Mouse (Mus musculus): ENCODE results near the gene Aco2. TPM values are rescaled to one million over a fixed set of nuclear protein-coding genes. Genes with fewer than 3 reads are reported as not detected.
A peak's percentile ranks its signal among the peaks of the same experiment; 100 is the strongest.

The Aco2 gene
- polyA plus RNA-seq, 2 experiments = 127 to 158 TPM

DNA sequence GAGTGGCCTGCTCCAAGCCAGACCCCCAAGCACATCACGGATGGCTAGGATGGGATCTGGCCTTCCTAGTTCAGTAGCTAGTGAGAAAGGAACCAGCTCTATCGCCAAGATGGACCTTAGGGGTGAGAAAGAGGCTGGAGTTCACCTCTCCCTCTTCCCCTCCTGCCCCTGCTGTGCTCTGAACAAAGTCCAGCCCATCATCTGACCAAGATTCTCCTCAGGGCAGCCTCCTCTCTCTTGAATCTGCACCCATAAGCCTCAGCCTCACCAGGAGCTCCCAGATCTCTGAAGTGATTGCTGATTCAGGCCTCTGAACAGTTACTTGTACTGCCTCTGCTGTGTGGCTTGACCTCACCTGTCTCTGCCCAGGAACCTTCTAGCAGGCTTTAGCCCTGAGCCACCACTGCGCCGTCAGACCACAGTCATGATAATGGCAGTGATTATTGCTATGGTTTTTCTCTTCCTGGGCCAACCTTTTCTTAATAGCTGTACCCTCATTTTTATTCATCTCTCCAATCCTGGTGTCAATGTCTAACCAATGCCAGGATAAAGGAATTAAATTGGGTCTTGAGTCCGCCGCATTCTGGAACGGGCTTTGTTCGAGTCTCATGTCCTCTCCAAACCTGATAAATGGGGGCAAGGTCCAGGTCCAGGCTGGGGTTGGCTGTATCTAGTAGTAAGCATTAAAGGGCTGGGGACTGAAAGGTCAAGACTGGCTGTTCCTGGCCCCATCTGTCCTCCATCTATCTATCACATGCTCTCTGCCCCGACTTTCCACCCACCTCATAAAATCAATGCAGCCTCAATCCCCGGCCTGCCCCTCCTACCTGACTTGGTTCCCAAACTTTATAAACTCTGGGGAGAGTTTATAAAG, 36.9 kb upstream of the Aco2 start:
- no peak for TF ChIP-seq POLR2A (IDR thresholded peaks at IDR 0.05; ENCODE audit: borderline replicate concordance, extremely low read depth, insufficient read depth, insufficient read length)
- Histone ChIP-seq H3K4me1 (ENCODE audit: control insufficient read depth, insufficient read depth, low read length) (peaks cover 20% of the 10 kb centered on the region), H3K4me3 (replicated peaks; ENCODE audit: low read length) (no peak overlapping the region), H3K9ac (ENCODE audit: low read depth, low read length, severe bottlenecking) (no peak overlapping the region; the same call in 1 of the 2 replicates), H3K27me3 (ENCODE audit: control insufficient read depth, insufficient read depth, low read length) (no peaks in the 10 kb centered on the region), H3K4me2 (replicated peaks; ENCODE audit: low read depth, low read length, severe bottlenecking) (peak overlapping the region; percentile 66), H3K36me3 (ENCODE audit: control insufficient read depth, insufficient read depth, low read length) (no peaks in the 10 kb centered on the region), H3K9me3 (ENCODE audit: control insufficient read depth, low read length) (no peaks in the 10 kb centered on the region), H3K27ac (replicated peaks; ENCODE audit: low read depth, low read length) (no peak overlapping the region)
- WGBS = 53% methylated on average over 10 of the region's 10 CpGs
- DNase-seq (ENCODE audit: low spot score) = no peak
- no peak for ATAC-seq (ENCODE audit: low FRiP score, low read depth)

DNA sequence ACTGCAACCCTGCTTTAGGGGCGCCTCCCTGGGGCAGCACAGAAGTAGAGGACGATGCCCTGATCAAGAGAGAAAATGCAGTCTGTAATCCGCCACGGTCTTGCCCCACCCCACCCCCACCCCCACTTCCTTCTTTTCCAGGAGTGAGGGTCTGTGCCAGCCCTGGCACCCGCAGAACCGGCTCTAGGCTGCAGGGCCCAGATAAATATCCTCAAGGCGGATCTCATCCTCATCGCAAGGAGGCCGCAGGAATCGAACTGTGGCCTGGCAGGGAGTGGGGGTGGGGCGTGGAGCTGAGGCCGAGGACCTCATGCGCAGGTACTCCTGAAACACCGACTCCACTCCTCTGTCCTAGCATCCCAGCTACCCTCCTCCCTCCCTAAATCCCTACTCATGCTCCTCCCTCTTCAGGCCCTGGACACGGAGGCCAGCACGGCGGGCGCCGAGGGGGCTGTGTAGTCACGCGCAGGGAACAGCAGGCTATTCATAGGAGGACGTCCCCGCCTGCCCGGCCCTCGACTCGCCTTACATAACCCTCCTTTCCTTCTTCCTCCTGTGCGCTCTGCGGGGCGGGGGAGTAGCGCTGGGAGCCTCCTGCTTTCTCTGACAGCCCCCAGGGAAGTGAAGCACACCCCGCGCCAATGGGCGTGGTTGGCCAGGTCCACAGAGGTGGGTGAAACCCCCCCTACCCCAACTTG, 35.8 kb upstream of the Aco2 start:
- ATAC-seq (ENCODE audit: low FRiP score, low read depth) = peak; percentile 83
- no peak for TF ChIP-seq POLR2A (IDR thresholded peaks at IDR 0.05; ENCODE audit: borderline replicate concordance, extremely low read depth, insufficient read depth, insufficient read length)
- no peaks in the 10 kb centered on the region for H3K27me3 ChIP-seq (ENCODE audit: control insufficient read depth, insufficient read depth, low read length)
- peak overlapping the region; percentile 49 for H3K9ac ChIP-seq (ENCODE audit: low read depth, low read length, severe bottlenecking)
- peak overlapping the region; percentile 66 for H3K4me2 ChIP-seq (replicated peaks; ENCODE audit: low read depth, low read length, severe bottlenecking)
- WGBS = 2% methylated on average over 32 of the region's 33 CpGs
- H3K36me3 ChIP-seq (ENCODE audit: control insufficient read depth, insufficient read depth, low read length) = no peaks in the 10 kb centered on the region
- peak overlapping the region; percentile 52; the same call in 1 of the 2 replicates for H3K27ac ChIP-seq (replicated peaks; ENCODE audit: low read depth, low read length)
- H3K9me3 ChIP-seq (ENCODE audit: control insufficient read depth, low read length) = no peaks in the 10 kb centered on the region
- peaks cover 20% of the 10 kb centered on the region for H3K4me1 ChIP-seq (ENCODE audit: control insufficient read depth, insufficient read depth, low read length)
- DNase-seq (ENCODE audit: low spot score) = peak; percentile 60
- peak overlapping the region; percentile 35 for H3K4me3 ChIP-seq (replicated peaks; ENCODE audit: low read length)

DNA sequence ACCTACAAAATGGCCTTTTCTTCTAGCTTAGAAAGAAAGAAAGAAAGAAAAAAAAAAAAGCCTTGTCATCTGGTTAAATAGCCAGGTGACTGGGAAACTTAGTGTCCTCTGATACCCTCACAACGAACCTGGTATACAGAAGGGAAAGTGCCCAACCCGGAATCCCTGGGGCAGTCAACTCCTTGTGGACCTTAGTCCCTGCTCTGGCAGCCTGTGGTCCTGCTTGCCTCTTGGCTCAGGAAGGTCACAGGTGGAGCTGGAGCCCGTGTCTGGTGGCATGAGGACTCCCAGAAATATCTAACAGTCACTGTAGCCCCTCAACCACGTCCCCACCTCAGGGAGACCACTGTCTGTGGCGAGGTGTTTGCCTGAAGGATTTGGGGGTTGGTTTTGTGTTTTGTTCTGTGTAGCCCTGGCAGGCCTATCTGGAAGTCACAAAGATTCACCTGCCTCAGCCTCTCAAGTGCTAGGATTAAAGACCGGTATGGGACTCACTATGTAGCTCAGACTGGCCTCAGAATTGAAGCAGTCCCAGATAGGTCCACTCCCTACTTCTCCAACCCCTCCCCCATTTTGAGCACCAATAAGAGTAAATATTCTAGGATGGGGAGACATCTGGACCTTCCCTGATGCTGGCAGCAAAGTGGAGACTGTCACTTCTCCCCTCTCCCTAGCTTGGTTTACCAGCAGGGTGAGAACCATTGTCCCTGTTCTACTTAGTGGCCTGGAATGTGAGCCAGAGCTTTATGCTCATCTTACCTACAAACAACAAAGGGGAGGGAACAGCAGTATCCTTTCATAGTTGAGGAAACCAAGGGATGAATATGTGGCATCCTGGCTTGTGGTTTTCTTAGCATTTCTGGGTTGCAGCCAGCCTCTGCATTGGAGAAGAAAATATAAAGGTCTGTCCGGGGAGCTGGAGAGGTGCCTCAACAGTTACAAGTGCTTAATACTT, 34.9 kb upstream of the Aco2 start:
- 0 out of 2 replicates have a peak overlapping the region, but pooled peaks have one; percentile 49 for H3K9ac ChIP-seq (ENCODE audit: low read depth, low read length, severe bottlenecking)
- TF ChIP-seq POLR2A (IDR thresholded peaks at IDR 0.05; ENCODE audit: borderline replicate concordance, extremely low read depth, insufficient read depth, insufficient read length) = no peak
- WGBS = 61% methylated on average over 7 of the region's 7 CpGs

DNA sequence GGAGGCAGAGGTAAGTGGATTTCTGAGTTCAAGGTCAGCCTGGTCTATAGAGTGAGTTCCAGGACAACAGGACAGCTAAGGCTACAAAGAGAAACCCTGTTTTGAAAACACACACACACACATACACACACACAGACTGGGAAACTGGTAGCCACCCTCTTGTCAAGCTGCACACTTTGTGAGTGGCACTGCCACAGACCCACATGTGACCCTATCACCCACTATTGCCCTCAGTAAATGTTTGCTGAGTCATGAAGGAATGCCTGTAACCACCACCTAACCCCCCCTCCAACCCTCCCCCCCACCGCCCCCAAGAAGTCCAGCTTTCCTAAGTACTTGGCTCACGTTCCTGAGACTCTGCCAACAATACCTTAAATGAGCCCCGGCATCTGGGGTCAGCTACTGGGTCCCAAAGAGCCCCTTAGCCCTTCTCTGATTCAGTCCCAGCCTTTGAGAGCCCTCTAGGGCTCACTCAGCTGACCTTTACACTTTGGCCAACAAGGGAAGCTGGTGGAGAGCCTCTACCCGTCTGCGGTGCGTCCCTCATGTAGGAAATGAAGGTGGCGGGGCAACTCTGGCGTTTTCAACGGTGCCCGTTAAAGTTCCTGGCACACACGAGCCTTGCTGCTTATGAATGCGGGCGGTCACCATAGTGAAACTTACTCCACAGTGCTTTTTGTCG, 33.4 kb upstream of the Aco2 start:
- Histone ChIP-seq H3K4me2 (replicated peaks; ENCODE audit: low read depth, low read length, severe bottlenecking) (no peak overlapping the region), H3K9ac (ENCODE audit: low read depth, low read length, severe bottlenecking) (no peak overlapping the region), H3K4me3 (replicated peaks; ENCODE audit: low read length) (no peak overlapping the region), H3K36me3 (ENCODE audit: control insufficient read depth, insufficient read depth, low read length) (no peaks in the 10 kb centered on the region), H3K9me3 (ENCODE audit: control insufficient read depth, low read length) (no peaks in the 10 kb centered on the region), H3K27ac (replicated peaks; ENCODE audit: low read depth, low read length) (no peak overlapping the region), H3K4me1 (ENCODE audit: control insufficient read depth, insufficient read depth, low read length) (peaks cover 20% of the 10 kb centered on the region), H3K27me3 (ENCODE audit: control insufficient read depth, insufficient read depth, low read length) (no peaks in the 10 kb centered on the region)
- no peak for TF ChIP-seq POLR2A (IDR thresholded peaks at IDR 0.05; ENCODE audit: borderline replicate concordance, extremely low read depth, insufficient read depth, insufficient read length)
- no peak for DNase-seq (ENCODE audit: low spot score)
- 63% methylated on average over 14 of the region's 14 CpGs for WGBS
- no peak for ATAC-seq (ENCODE audit: low FRiP score, low read depth)

More for the DNA sequence above, 34.9 kb upstream of the Aco2 start:
- Histone ChIP-seq H3K9me3 (ENCODE audit: control insufficient read depth, low read length) (no peaks in the 10 kb centered on the region), H3K4me2 (replicated peaks; ENCODE audit: low read depth, low read length, severe bottlenecking) (peak overlapping the region; percentile 66), H3K27me3 (ENCODE audit: control insufficient read depth, insufficient read depth, low read length) (no peaks in the 10 kb centered on the region), H3K27ac (replicated peaks; ENCODE audit: low read depth, low read length) (no peak overlapping the region), H3K4me3 (replicated peaks; ENCODE audit: low read length) (peak overlapping the region; percentile 35; the same call in 1 of the 2 replicates), H3K4me1 (ENCODE audit: control insufficient read depth, insufficient read depth, low read length) (peaks cover 20% of the 10 kb centered on the region), H3K36me3 (ENCODE audit: control insufficient read depth, insufficient read depth, low read length) (no peaks in the 10 kb centered on the region)
- DNase-seq (ENCODE audit: low spot score) (no peak), ATAC-seq (ENCODE audit: low FRiP score, low read depth) (no peak)
